Mouse (Mus musculus): Measurements from ENCODE around the gene Olfr968. TPM values are rescaled to one million over a fixed set of nuclear protein-coding genes. Genes with fewer than 3 reads are reported as not detected.

The Olfr968 gene
- total RNA-seq (2014; fragmentation: Nextera tagmentation) (not detected in 2 replicates), total RNA-seq (2017) (not detected in 2 replicates)

DNA sequence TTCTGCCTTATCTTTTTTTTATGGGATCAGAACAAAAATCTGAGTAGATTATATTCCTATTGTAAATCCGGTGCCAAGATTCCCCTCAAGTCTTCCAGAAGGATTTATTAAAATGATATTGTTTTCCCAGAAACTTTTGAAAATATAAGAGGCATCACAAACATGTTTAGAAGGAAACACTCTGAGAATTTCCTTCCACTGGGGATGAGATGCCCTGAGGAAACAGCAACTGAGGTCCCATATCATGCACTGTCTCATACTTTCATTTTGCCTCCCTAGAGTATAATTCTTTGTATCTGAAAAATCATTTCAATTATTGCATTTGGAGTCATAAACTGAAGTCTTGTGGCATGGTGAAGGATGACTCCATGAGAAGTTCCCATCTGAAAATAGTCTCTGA, at the start of gene Olfr968:
Olfr968 (minus strand) TSS at position 101 of the 400 bp plus-strand sequence.
- ATAC-seq (replicated peaks; ENCODE audit: poor library complexity, severe bottlenecking): no peak

DNA sequence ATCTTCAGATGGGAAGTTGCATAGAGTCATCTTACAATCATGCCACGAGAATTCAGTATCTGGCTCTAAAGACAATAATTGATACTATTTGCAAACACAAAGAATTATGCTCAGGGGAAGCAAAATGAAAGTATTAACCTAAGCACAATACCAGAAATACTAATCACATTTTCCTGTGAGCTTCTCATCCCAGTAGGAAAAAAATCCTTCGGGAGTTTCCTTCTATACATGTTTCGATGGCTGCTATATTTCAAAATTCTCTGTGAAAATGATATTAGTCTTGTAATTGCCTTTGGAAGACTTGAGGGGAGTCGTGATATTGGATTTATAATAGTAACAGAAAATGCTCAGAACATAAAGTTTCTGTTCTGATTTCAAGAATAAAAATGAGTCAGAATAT, 25.5 kb upstream of the Olfr968 start, which contains the start of gene Olfr970:
Olfr970 (plus strand) TSS at position 301 of the 400 bp plus-strand sequence.
- no peak for ATAC-seq (replicated peaks; ENCODE audit: poor library complexity, severe bottlenecking)

DNA sequence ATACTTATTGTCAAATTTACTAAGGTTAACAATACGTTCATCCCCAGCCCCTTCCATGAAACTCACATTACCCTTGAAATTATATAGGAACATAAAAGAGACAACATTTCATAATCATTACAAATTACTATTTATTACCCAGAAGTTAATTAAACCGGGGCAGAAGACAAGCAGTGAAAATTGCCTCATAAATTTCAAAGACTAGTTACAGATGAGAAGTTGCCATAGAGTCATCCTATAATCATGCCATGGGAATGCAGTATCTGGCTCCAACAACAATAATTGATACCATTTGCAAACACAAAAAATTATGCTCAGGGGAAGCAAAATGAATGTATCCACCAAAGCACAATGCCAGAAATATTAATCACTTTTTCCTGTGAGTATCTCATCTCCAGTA, 7.5 kb upstream of the Olfr968 start, which contains the start of gene Olfr969:
Olfr969 (plus strand) TSS at position 388 of the 400 bp plus-strand sequence.
- no peak for ATAC-seq (replicated peaks; ENCODE audit: poor library complexity, severe bottlenecking)

DNA sequence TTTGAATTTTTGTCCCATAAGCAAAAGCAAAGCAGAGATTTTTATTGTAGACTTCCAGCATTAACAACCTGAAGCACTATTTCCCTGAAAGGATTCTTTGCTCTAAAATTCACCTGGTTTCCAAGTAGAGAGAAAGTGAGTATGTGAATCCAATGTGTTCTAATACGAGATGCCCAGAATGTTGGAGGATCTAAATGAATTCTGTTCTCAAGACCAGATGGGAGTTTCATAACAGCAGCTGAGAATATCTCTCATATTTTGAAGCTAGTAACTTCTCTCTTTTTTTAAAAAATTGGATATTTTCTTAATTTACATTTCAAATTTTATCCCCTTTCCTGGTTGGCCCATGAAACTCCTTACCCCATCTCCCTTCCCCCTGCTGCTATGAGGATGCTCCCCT, 36.6 kb downstream of the Olfr968 start:
- ATAC-seq (replicated peaks; ENCODE audit: poor library complexity, severe bottlenecking): no peak

DNA sequence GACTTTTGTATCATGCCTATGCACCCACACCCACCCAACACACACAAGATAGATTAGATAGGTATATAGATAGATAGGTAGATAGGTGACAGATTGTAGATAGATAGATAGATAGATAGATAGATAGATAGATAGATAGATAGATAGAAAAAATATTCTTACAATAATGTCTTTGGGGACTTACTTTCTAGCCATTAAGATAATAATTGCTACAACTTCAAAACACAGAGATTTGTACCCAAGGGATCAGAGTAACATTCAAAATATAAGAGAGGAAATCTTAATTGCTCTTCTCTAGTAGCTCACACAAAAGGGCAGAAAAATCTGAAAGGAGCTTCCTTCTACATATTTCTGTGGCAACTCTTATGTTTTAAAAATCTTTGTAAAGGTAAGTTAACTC, 37.1 kb downstream of the Olfr968 start, which contains the start of gene Olfr967:
Olfr967 (plus strand) TSS at position 301 of the 400 bp plus-strand sequence.
- no peak for ATAC-seq (replicated peaks; ENCODE audit: poor library complexity, severe bottlenecking)

DNA sequence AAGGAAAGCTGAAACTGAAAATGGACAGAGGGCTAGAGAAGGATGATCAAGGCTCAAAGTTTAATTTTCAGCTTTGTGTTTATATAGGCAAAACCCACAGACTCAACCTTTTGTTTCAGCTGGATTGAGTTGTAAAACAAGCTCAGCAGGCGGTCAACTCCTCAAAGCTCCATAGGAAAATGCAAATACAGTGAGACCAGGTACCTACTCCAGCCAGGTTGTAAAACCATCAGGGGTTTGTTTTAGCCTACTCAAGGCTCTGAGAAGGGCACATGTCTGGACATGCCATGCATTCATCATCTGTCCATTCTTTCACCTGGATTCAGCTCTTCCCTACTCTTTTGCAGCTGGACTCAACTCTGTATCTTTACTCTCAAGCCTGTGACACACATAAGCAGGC, 42.3 kb downstream of the Olfr968 start:
- no peak for ATAC-seq (replicated peaks; ENCODE audit: poor library complexity, severe bottlenecking)

DNA sequence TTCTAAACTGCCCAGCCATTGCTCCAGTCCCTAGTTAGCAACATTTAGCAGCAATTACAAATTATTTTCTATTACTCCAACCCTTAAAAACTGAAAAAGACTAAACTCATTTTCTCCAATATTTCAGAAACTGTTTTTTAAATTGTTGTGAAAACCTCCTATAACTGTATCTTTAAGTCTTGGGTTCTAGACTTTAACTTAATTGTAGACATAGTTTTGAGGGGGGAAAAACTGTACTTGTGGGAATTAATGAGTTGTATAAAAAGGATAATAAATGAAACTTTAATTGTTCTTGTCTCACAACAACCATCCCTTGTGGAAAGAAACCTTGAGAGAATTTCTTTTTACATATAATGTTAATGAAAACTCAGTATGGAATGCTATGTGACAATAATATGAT, 52.4 kb downstream of the Olfr968 start, which contains the start of gene Olfr150:
Olfr150 (plus strand) TSS at position 301 of the 400 bp plus-strand sequence.
- no peak for ATAC-seq (replicated peaks; ENCODE audit: poor library complexity, severe bottlenecking)

Other genes with a start within 250 kb of the Olfr968 start
- gene Olfr958, start 229.2 kb downstream of the Olfr968 start, total RNA-seq (2014; fragmentation: Nextera tagmentation): not detected in 2 replicates
- not detected in 2 replicates for gene Olfr958, start 229.2 kb downstream of the Olfr968 start, total RNA-seq (2017)
- not detected in 2 replicates for gene Olfr959, start 207.7 kb downstream of the Olfr968 start, total RNA-seq (2014; fragmentation: Nextera tagmentation)
- not detected in 2 replicates for gene Olfr959, start 207.7 kb downstream of the Olfr968 start, total RNA-seq (2017)
- not detected in 2 replicates for gene AW551984, start 178.8 kb downstream of the Olfr968 start, total RNA-seq (2014; fragmentation: Nextera tagmentation)
- not detected in 2 replicates for gene AW551984, start 178.8 kb downstream of the Olfr968 start, total RNA-seq (2017)
- not detected in 2 replicates for gene Olfr148, start 172.6 kb downstream of the Olfr968 start, total RNA-seq (2014; fragmentation: Nextera tagmentation)
- not detected in 2 replicates for gene Olfr148, start 172.6 kb downstream of the Olfr968 start, total RNA-seq (2017)
- gene Olfr960, start 161.9 kb downstream of the Olfr968 start, total RNA-seq (2014; fragmentation: Nextera tagmentation): not detected in 2 replicates
- not detected in 2 replicates for gene Olfr960, start 161.9 kb downstream of the Olfr968 start, total RNA-seq (2017)
- gene Olfr961, start 138.2 kb downstream of the Olfr968 start, total RNA-seq (2014; fragmentation: Nextera tagmentation): not detected in 2 replicates
- gene Olfr961, start 138.2 kb downstream of the Olfr968 start, total RNA-seq (2017): not detected in 2 replicates
- gene Olfr963, start 116.0 kb downstream of the Olfr968 start, total RNA-seq (2014; fragmentation: Nextera tagmentation): not detected in 2 replicates
- gene Olfr963, start 116.0 kb downstream of the Olfr968 start, total RNA-seq (2017): not detected in 2 replicates
- not detected in 2 replicates for gene Olfr149, start 76.1 kb downstream of the Olfr968 start, total RNA-seq (2014; fragmentation: Nextera tagmentation)
- gene Olfr149, start 76.1 kb downstream of the Olfr968 start, total RNA-seq (2017): not detected in 2 replicates
- gene Olfr965, start 71.9 kb downstream of the Olfr968 start, total RNA-seq (2014; fragmentation: Nextera tagmentation): not detected in 2 replicates
- gene Olfr965, start 71.9 kb downstream of the Olfr968 start, total RNA-seq (2017): not detected in 2 replicates
- gene Olfr150, start 52.3 kb downstream of the Olfr968 start, total RNA-seq (2014; fragmentation: Nextera tagmentation): not detected in 2 replicates
- gene Olfr150, start 52.3 kb downstream of the Olfr968 start, total RNA-seq (2017): not detected in 2 replicates
- not detected in 2 replicates for gene Olfr967, start 37.0 kb downstream of the Olfr968 start, total RNA-seq (2014; fragmentation: Nextera tagmentation)
- not detected in 2 replicates for gene Olfr967, start 37.0 kb downstream of the Olfr968 start, total RNA-seq (2017)
- not detected in 2 replicates for gene Olfr969, start 7.7 kb upstream of the Olfr968 start, total RNA-seq (2014; fragmentation: Nextera tagmentation)
- gene Olfr969, start 7.7 kb upstream of the Olfr968 start, total RNA-seq (2017): not detected in 2 replicates
- not detected in 2 replicates for gene Olfr970, start 25.6 kb upstream of the Olfr968 start, total RNA-seq (2014; fragmentation: Nextera tagmentation)
- gene Olfr970, start 25.6 kb upstream of the Olfr968 start, total RNA-seq (2017): not detected in 2 replicates
- gene Olfr971, start 53.6 kb upstream of the Olfr968 start, total RNA-seq (2014; fragmentation: Nextera tagmentation): not detected in 2 replicates
- gene Olfr971, start 53.6 kb upstream of the Olfr968 start, total RNA-seq (2017): not detected in 2 replicates
- not detected in 2 replicates for gene Olfr972, start 83.2 kb upstream of the Olfr968 start, total RNA-seq (2014; fragmentation: Nextera tagmentation)
- not detected in 2 replicates for gene Olfr972, start 83.2 kb upstream of the Olfr968 start, total RNA-seq (2017)
- gene Olfr229, start 124.1 kb upstream of the Olfr968 start, total RNA-seq (2014; fragmentation: Nextera tagmentation): not detected in 2 replicates
- gene Olfr229, start 124.1 kb upstream of the Olfr968 start, total RNA-seq (2017): not detected in 2 replicates
- gene Olfr974, start 154.2 kb upstream of the Olfr968 start, total RNA-seq (2014; fragmentation: Nextera tagmentation): not detected in 2 replicates
- not detected in 2 replicates for gene Olfr974, start 154.2 kb upstream of the Olfr968 start, total RNA-seq (2017)
- gene Olfr975, start 168.8 kb upstream of the Olfr968 start, total RNA-seq (2014; fragmentation: Nextera tagmentation): not detected in 2 replicates
- gene Olfr975, start 168.8 kb upstream of the Olfr968 start, total RNA-seq (2017): not detected in 2 replicates
- not detected in 2 replicates for gene Olfr976, start 177.9 kb upstream of the Olfr968 start, total RNA-seq (2014; fragmentation: Nextera tagmentation)
- gene Olfr976, start 177.9 kb upstream of the Olfr968 start, total RNA-seq (2017): not detected in 2 replicates
- not detected in 2 replicates for gene Olfr978, start 208.9 kb upstream of the Olfr968 start, total RNA-seq (2014; fragmentation: Nextera tagmentation)
- gene Olfr978, start 208.9 kb upstream of the Olfr968 start, total RNA-seq (2017): not detected in 2 replicates
- gene Olfr979, start 220.2 kb upstream of the Olfr968 start, total RNA-seq (2014; fragmentation: Nextera tagmentation): not detected in 2 replicates
- not detected in 2 replicates for gene Olfr979, start 220.2 kb upstream of the Olfr968 start, total RNA-seq (2017)
- not detected in 2 replicates for gene Olfr980, start 226.3 kb upstream of the Olfr968 start, total RNA-seq (2014; fragmentation: Nextera tagmentation)
- not detected in 2 replicates for gene Olfr980, start 226.3 kb upstream of the Olfr968 start, total RNA-seq (2017)
- not detected in 2 replicates for gene Olfr981, start 238.2 kb upstream of the Olfr968 start, total RNA-seq (2014; fragmentation: Nextera tagmentation)
- gene Olfr981, start 238.2 kb upstream of the Olfr968 start, total RNA-seq (2017): not detected in 2 replicates